Mouse (Mus musculus): ENCODE results near the gene Spns2. TPM values are rescaled to one million over a fixed set of nuclear protein-coding genes. Genes with fewer than 3 reads are reported as not detected.
A peak's percentile ranks its signal among the peaks of the same experiment; 100 is the strongest.

Gene Spns2
- polyA plus RNA-seq, 1 experiment from 2014 or later: 13.0 TPM

DNA sequence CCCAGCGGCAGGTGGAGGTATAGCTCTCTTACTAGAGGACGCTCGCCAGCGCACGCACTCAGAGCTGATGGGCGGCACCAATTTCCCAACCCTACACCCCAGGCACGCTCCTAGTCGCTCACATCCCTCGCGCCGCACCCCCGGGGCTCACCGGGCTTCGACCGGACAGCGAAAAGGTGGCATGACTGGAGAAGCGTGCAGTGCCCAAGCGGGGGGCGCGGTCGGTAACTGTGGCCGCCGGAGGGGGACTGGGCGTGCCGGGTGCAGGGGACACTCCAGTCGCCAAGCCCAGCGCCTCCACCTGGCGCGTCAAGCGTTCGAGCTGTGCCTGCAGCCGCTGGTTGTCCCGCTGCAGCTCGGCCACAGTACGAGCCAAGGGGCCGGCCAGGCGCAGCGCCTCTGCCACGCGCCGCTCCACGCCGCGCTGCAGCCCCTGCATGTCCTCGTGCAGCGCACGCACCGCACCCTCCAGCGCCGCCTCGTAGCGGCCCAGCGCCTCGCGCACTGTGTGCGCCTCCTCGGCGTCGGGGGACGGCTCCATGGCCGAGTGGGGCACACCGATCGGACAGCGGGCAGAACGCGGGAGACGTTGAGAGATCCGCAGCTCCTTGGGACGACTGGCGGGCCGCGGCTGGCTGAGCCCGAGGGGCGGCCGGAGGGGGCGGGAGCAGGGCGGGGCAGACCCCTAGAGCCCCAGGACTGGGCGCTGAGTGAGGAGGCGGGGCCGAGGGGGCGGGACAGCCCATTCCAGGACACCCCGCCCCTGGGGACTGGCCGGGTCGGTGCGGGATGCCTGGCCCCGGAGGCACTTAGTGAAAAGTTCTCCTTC lies 78.4 kb downstream of the Spns2 start, which contains the start of gene Smtnl2:
TSS of gene Smtnl2 (minus strand) at position 621 of the 829 bp plus-strand sequence.
- Histone ChIP-seq H3K9me3 (no peaks in the 10 kb centered on the region), H3K27me3 (replicated peaks) (peaks cover 32% of the 10 kb centered on the region), H3K4me3 (peak within 1 kb of the TSS; percentile 58), H3K36me3 (no peaks in the 10 kb centered on the region), H3K4me2 (replicated peaks) (peak within 1 kb of the TSS; percentile 99), H3K27ac (no peak within 1 kb of the TSS), H3K4me1 (peaks cover 25% of the 10 kb centered on the region), H3K9ac (peak within 1 kb of the TSS; percentile 67)
- ATAC-seq (ENCODE audit: low FRiP score, low read depth): peak; percentile 88
- under 1% methylated on average over 86 of the region's 86 CpGs for WGBS

DNA sequence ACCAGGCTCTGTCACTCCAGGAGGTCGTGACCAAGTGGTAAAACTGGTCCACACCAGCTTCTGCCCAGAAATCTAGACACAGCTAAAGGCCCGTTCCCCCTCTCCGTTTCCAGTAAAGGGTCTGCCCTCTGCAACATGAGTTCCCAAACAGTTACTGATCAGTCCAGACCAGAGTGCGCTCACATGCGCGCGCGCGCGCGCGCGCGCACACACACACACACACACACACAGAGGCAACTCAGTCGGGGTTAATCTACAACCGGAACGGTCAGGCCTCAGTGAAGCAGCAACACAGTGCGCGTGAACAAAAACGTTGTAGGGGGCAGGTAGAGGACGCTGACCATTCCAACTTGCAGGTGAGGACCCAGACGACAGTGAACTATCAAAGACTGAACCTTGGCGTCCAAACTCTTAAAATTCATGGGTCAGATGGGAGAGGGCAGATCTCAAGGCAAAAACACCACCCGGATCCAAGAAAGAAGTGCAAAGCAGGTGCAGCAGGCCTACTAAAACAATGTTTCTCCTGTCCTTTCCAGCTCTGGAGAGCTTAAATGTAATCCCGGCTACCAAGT lies 79.1 kb downstream of the Spns2 start:
- Histone ChIP-seq H3K9ac (peak overlapping the region; percentile 67), H3K27ac (no peak overlapping the region), H3K9me3 (no peaks in the 10 kb centered on the region), H3K4me3 (peak overlapping the region; percentile 58), H3K27me3 (replicated peaks) (peaks cover 32% of the 10 kb centered on the region), H3K4me1 (peaks cover 25% of the 10 kb centered on the region), H3K36me3 (no peaks in the 10 kb centered on the region), H3K4me2 (replicated peaks) (peak overlapping the region; percentile 99)
- ATAC-seq (ENCODE audit: low FRiP score, low read depth): peak; percentile 38; the same call in 1 of the 2 replicates
- 0% methylated on average over 25 of the region's 25 CpGs for WGBS

DNA sequence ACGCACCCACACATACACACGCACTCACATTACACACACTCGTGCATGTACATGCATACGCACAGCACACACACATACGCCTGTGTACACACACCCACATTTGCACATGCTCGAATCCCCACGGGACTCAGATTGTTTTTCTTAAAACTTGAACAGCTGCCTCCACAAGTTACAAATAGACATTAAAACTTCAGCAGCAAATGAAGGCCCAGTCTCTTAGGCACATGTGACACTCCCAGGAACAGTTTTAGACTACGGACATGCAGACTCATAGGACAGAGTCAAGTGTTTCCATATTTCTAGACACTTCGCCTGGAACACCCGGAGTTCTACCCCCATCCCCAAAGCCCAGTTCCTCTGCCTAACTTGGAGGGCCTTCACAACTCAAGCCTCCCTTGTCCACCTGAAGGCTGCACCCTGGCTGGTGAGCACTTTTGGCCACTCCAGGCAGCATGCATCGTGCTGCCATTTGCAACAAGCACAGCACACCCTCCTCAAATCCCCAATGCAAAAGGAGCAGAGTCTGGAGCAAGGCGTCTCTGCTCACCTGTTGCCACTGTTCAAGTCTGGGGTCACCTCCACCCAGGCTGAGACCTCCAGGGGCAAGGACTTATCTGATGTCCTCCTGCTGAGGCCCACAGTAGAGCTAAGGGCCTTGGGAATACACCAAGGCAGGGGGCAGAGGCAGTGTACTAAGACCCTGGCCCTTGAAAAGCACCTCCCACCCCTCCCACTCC lies 79.9 kb downstream of the Spns2 start:
- Histone ChIP-seq H3K4me3 (peak overlapping the region; percentile 58), H3K9me3 (no peaks in the 10 kb centered on the region), H3K36me3 (no peaks in the 10 kb centered on the region), H3K27ac (no peak overlapping the region), H3K4me1 (peaks cover 25% of the 10 kb centered on the region), H3K9ac (no peak overlapping the region), H3K4me2 (replicated peaks) (peak overlapping the region; percentile 99), H3K27me3 (replicated peaks) (peaks cover 32% of the 10 kb centered on the region)
- ATAC-seq (ENCODE audit: low FRiP score, low read depth): no peak
- 50% methylated on average over 12 of the region's 12 CpGs for WGBS

DNA sequence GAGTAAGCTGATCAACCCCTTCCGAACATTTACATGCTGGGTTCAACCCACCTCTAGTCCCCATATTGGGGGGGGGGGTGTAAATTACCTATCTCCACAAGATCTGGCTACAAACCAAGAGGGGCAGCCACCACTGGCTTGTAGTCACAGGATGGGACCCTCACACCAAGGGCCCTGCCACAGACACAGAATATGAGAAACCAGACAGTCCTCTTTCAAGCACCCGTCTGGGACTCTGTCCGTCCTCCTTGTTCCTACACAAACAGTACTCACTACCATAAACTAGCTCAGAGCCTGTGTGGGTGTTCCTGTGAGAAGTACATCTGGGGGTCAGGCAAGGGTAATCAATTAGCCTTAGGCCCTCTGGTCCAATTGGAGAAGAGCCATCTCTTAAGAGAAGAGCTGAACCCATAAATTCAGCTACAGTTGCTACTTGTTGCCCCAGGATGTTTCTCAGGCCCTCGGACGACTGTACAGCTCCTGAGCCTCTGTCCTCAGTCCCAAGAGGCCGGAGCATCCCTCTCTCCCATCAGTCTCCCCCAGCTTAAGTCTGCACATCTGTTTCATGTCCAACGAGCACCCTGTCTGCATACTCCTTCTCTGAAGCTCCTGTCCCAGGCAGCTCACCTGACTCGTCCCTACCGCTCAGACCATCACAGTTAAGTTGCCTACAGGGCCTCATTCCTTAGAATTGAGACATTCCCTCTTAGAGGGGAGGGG lies 81.1 kb downstream of the Spns2 start:
- H3K9ac ChIP-seq: no peak overlapping the region
- H3K9me3 ChIP-seq: no peaks in the 10 kb centered on the region
- peaks cover 25% of the 10 kb centered on the region for H3K4me1 ChIP-seq
- H3K4me3 ChIP-seq: no peak overlapping the region
- no peaks in the 10 kb centered on the region for H3K36me3 ChIP-seq
- whole genome bisulfite sequencing: 27% methylated on average over 9 of the region's 9 CpGs
- peaks cover 32% of the 10 kb centered on the region for H3K27me3 ChIP-seq (replicated peaks)
- H3K4me2 ChIP-seq (replicated peaks): peak overlapping the region; percentile 99
- ATAC-seq (ENCODE audit: low FRiP score, low read depth): no peak
- no peak overlapping the region for H3K27ac ChIP-seq

DNA sequence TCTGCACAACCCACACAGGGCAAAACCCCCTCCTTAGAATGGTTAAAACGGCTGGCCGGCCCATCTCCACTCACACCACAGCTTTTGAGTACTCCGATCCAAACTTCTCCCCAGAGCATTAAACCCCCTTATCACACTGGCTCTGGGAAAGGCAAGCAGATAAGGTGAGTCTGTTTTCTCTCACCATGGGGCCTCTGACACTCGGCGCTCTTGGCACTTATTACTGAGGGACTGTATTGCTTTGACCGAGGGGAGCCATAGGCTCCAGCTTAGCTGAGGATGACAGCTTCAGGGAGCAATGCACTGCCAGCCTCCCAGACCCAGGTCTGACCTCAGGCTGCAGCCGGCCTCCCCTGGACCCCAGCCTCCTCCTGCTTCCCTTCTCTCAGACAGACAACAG lies 82.1 kb downstream of the Spns2 start:
- Histone ChIP-seq H3K4me3 (no peak overlapping the region), H3K9me3 (no peaks in the 10 kb centered on the region), H3K27me3 (replicated peaks) (peaks cover 32% of the 10 kb centered on the region), H3K4me1 (peaks cover 25% of the 10 kb centered on the region), H3K36me3 (no peaks in the 10 kb centered on the region), H3K9ac (no peak overlapping the region), H3K27ac (no peak overlapping the region), H3K4me2 (replicated peaks) (no peak overlapping the region)
- WGBS: 11% methylated on average over 7 of the region's 7 CpGs
- no peak for ATAC-seq (ENCODE audit: low FRiP score, low read depth)

DNA sequence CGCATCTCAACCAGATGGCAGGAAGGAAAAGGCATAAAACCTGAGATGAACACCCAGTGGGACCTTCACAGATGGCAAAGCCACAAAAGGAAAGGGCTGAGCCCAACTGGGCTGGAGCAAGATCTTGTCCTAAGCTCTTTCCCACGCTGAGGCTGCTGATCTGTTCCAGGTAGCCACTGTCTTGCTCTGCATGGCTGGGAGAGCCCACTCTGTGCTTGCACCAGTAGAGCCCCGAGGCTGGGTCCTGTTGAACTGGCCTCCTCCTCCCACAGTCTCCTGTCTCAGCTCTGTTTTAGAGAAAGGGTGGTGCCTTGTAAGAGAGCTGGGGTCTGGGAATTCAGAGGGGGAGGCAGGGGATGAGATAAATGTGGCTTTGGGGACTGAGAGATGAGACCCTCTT lies 82.6 kb downstream of the Spns2 start:
- H3K4me1 ChIP-seq: peaks cover 25% of the 10 kb centered on the region
- H3K4me3 ChIP-seq: no peak overlapping the region
- ATAC-seq (ENCODE audit: low FRiP score, low read depth): no peak
- H3K27ac ChIP-seq: no peak overlapping the region
- H3K27me3 ChIP-seq (replicated peaks): peaks cover 32% of the 10 kb centered on the region
- no peaks in the 10 kb centered on the region for H3K9me3 ChIP-seq
- 0 out of 2 replicates have a peak overlapping the region, but pooled peaks have one; percentile 7 for H3K4me2 ChIP-seq (replicated peaks)
- H3K9ac ChIP-seq: no peak overlapping the region
- H3K36me3 ChIP-seq: no peaks in the 10 kb centered on the region; the same call in 1 of the 2 replicates
- WGBS: 10% methylated on average over 3 of the region's 3 CpGs

DNA sequence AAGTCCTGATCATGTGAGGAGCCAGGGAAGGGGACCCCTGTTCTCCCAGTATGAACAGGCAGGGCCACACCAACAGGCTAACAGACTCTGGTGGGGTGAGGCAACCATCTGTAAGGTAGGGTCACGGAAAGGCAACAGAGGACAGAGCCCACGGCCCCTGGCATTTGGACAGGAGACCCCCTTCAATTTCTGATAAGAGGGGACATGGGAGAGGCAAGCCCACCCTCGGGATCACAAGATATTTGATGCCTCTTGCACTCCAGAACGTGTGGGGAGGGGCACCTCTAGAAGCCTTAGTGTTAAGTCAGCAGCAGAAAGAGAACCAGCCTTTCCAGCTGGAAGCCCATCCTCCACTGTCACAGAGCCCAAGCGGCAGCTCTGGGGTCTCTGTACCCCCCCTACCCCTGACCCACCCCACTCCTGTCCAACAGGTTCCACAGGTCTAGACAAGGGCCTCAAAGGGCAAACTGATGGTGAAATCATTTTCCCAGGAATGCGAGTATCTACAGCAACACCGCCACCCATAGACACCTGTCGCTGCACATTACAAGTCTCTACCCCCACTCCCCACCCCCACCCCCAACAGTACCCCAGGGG lies 83.5 kb downstream of the Spns2 start:
- H3K9ac ChIP-seq: no peak overlapping the region
- no peak for ATAC-seq (ENCODE audit: low FRiP score, low read depth)
- peaks cover 20% of the 10 kb centered on the region for H3K4me1 ChIP-seq
- no peaks in the 10 kb centered on the region for H3K9me3 ChIP-seq
- H3K4me3 ChIP-seq: no peak overlapping the region
- 59% methylated on average over 8 of the region's 8 CpGs for WGBS
- H3K4me2 ChIP-seq (replicated peaks): no peak overlapping the region
- no peaks in the 10 kb centered on the region; the same call in 1 of the 2 replicates for H3K36me3 ChIP-seq
- peaks cover 23% of the 10 kb centered on the region for H3K27me3 ChIP-seq (replicated peaks)
- H3K27ac ChIP-seq: no peak overlapping the region

DNA sequence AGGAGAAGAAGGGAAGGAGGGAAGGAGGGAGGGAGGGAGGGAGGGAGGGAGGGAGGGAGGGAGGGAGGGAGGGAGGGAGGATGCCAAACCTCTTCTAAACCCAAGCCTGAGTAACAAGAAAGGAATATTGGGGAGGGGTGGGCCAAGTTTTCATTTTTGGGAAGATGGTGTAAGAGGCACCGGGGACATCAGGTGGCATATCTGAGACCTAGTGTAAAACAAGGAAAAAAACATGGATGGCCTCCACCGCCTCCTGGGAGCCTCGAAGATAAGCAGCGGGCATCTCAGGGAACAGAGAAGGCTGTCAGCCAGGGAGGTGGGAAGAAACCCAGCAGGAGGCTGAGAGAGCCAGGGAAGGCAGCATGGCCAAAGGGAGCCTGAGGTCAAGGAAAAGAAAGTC lies 84.2 kb downstream of the Spns2 start:
- Histone ChIP-seq H3K27ac (no peak overlapping the region), H3K9me3 (no peaks in the 10 kb centered on the region), H3K4me2 (replicated peaks) (no peak overlapping the region), H3K36me3 (no peaks in the 10 kb centered on the region; the same call in 1 of the 2 replicates), H3K9ac (no peak overlapping the region), H3K4me1 (peaks cover 16% of the 10 kb centered on the region), H3K27me3 (replicated peaks) (peaks cover 18% of the 10 kb centered on the region; the same call in 1 of the 2 replicates), H3K4me3 (no peak overlapping the region)
- WGBS: 66% methylated on average over 4 of the region's 4 CpGs
- no peak for ATAC-seq (ENCODE audit: low FRiP score, low read depth)

DNA sequence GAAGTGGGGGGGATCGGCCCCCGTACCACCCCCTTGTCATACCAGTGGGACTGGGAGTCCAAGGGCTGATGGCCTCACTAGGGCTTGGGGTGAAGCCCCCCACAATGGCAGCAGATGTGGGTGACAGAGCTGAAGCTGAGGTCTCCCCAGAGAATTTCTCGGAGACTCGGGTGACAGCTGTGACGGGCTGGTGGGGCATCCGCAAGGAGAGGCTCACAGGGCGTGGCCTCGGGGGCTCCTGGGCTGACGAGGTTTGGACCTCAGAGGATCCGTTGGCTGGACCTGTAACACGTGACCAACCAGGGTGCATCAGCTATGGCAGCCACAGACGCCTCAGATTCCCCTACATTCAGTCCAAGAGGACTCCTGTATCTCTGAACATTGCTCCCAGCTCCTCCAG lies 86.7 kb downstream of the Spns2 start:
- Histone ChIP-seq H3K36me3 (no peaks in the 10 kb centered on the region; the same call in 1 of the 2 replicates), H3K4me2 (replicated peaks) (no peak overlapping the region), H3K9ac (no peak overlapping the region), H3K27me3 (replicated peaks) (no peaks in the 10 kb centered on the region), H3K4me1 (peaks cover 11% of the 10 kb centered on the region; the same call in 1 of the 2 replicates), H3K27ac (no peak overlapping the region), H3K4me3 (no peak overlapping the region), H3K9me3 (no peaks in the 10 kb centered on the region)
- WGBS: 90% methylated on average over 12 of the region's 12 CpGs
- no peak for ATAC-seq (ENCODE audit: low FRiP score, low read depth)

DNA sequence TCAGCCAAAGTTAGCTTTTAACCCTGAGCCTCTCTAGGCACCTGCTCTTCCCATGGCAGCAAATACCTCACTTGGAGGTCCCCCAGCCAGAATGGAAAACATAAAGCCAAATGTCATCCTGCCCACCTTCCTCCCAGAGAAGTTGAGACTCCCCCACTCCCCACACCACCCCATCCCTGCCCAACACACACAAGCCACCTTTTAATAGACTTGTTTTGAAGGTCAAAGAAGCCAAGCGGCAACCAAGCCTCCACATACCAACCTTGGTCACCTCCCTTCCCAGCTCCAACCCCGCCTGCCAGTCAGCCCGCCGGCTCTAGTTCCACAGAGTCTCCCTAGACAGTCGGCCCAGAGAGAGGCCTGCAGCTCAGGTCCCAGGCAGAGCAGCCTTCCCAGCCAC lies 87.7 kb downstream of the Spns2 start:
- no peak for ATAC-seq (ENCODE audit: low FRiP score, low read depth)
- Histone ChIP-seq H3K27ac (no peak overlapping the region), H3K27me3 (replicated peaks) (no peaks in the 10 kb centered on the region), H3K9ac (no peak overlapping the region), H3K4me1 (0 out of 2 replicates have a peak, but pooled peaks cover 5% of the 10 kb centered on the region), H3K4me3 (no peak overlapping the region), H3K36me3 (no peaks in the 10 kb centered on the region; the same call in 1 of the 2 replicates), H3K4me2 (replicated peaks) (no peak overlapping the region), H3K9me3 (no peaks in the 10 kb centered on the region)
- 69% methylated on average over 5 of the region's 5 CpGs for WGBS

Data from neural tube, embryonic 12.5 days (tissue).